Mouse (Mus musculus): ENCODE results near the gene Col15a1. TPM values are rescaled to one million over a fixed set of nuclear protein-coding genes. Genes with fewer than 3 reads are reported as not detected.

Gene Col15a1
- polyA plus RNA-seq, 1 experiment from 2014 or later, result 16.0 TPM

DNA sequence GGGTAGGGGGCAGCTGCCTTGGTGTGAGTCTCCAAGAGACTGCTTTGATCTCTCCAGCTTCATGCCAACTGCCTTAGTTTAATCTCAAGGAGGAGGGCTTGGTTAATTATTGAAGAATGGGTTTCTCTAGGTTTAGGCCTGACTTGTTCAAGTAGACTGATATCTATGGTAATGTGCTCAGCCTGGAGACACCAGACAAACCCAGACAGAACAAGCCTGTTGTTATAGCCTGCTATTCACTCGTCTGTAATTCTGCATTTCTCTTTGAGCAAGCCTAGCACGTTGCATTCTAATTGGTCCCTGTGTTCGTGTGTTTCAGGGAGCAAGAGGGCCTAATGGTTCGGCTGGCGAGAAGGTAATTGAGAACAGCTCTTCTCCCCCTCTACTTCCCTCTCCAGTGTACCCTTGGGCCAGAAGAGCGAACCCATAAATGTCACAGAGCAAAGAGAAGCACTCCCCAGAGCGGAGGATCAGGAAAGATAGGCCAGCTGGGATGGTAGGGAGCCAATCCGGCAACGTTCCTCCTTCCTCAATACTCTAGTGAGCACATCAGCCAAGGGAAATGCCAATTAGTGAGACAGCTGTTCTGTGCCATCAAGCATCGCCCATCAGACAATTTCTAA, 71.2 kb downstream of the Col15a1 start:
- Histone ChIP-seq H3K27ac (no peak overlapping the region), H3K4me3 (replicated peaks) (no peak overlapping the region), H3K27me3 (replicated peaks) (no peaks in the 10 kb centered on the region), H3K9ac (no peak overlapping the region), H3K4me1 (replicated peaks) (no peaks in the 10 kb centered on the region), H3K36me3 (no peaks in the 10 kb centered on the region), H3K9me3 (no peaks in the 10 kb centered on the region), H3K4me2 (replicated peaks) (no peak overlapping the region)
- peak; percentile 76 for ATAC-seq
- 60% methylated on average over 10 of the region's 10 CpGs for WGBS

DNA sequence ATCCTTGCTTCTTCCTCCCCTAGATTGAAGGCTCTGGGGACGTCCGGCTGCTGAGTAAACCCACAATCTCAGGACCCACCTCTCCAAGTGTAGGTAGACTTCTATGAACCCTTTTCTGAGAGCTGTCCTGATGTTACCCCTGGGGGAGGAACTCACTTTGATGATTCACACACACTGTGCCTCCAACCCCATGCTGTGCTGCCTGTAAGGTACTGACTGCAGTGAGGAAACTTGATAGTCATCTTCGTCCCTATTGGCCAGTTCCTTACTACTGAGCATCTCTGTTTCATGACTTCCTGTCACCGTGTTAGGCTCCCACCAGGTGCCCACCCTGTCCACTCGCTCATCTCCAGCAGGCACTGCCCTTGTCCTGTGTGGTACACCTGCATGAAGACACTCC, 72.2 kb downstream of the Col15a1 start:
- peaks cover 5% of the 10 kb centered on the region; the same call in 1 of the 2 replicates for H3K4me1 ChIP-seq (replicated peaks)
- no peak for ATAC-seq
- no peak overlapping the region for H3K4me2 ChIP-seq (replicated peaks)
- H3K9ac ChIP-seq, result no peak overlapping the region
- H3K9me3 ChIP-seq, result no peaks in the 10 kb centered on the region
- no peak overlapping the region for H3K27ac ChIP-seq
- H3K4me3 ChIP-seq (replicated peaks), result no peak overlapping the region
- H3K36me3 ChIP-seq, result no peaks in the 10 kb centered on the region
- WGBS, result 87% methylated on average over 5 of the region's 5 CpGs
- no peaks in the 10 kb centered on the region for H3K27me3 ChIP-seq (replicated peaks)

- H3K27me3 ChIP-seq (replicated peaks), result no peaks in the 10 kb centered on the region
- H3K4me2 ChIP-seq (replicated peaks), result no peak overlapping the region
- no peak overlapping the region for H3K27ac ChIP-seq
- H3K4me1 ChIP-seq (replicated peaks), result peaks cover 13% of the 10 kb centered on the region
- H3K4me3 ChIP-seq (replicated peaks), result no peak overlapping the region
- H3K36me3 ChIP-seq, result no peaks in the 10 kb centered on the region
- no peaks in the 10 kb centered on the region for H3K9me3 ChIP-seq
- H3K9ac ChIP-seq, result no peak overlapping the region
- WGBS, result 68% methylated on average over 6 of the region's 6 CpGs
- no peak for ATAC-seq
These were observed 74.1 kb downstream of the Col15a1 start for GRCm38 (mm10) chr4:47281920-47282682.

DNA sequence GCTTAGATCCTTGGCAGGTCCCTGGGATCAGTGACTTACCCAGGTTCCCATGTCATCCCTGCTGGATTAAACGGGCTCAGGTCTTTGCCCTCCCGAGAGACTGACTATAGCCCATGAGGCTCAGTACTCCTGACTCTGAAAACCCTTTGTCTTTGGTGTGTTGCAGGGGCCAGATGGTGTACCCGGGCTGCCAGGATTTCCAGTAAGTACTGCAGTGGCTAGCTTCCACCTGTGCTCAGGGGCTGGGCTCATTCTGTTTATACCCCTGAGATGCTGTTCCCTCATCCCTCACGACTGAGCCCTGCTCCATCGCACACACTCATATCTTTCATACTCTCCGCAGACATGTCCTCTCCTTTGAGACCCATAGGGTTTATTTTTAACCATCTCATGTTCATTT, 76.3 kb downstream of the Col15a1 start:
- Histone ChIP-seq H3K36me3 (no peaks in the 10 kb centered on the region), H3K4me3 (replicated peaks) (no peak overlapping the region), H3K9me3 (no peaks in the 10 kb centered on the region), H3K27me3 (replicated peaks) (no peaks in the 10 kb centered on the region), H3K27ac (no peak overlapping the region), H3K4me2 (replicated peaks) (no peak overlapping the region), H3K4me1 (replicated peaks) (peaks cover 13% of the 10 kb centered on the region), H3K9ac (no peak overlapping the region)
- ATAC-seq, result no peak
- 73% methylated on average over 6 of the region's 6 CpGs for WGBS

DNA sequence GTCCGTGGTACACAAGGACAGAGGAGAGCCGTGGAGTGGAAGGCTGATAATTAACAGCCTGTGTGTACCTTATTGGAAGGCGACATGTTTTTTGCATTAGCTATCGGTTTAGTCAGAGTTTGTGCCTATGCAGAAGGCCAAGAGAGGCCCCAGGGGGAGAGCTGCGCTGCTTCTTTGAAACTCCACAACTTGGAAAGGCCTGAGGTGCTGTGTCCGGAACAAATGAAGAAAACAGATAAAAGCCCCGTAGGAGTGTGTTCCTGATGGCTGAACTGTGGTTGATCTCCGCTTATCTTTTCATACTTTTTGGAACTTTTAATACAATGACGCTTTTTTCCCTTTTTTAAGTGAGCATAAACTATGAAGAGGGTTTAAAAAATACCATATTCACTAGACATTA, 76.9 kb downstream of the Col15a1 start:
- H3K27ac ChIP-seq, result no peak overlapping the region
- H3K9me3 ChIP-seq, result no peaks in the 10 kb centered on the region
- no peaks in the 10 kb centered on the region for H3K36me3 ChIP-seq
- H3K4me1 ChIP-seq (replicated peaks), result peaks cover 13% of the 10 kb centered on the region
- H3K27me3 ChIP-seq (replicated peaks), result no peaks in the 10 kb centered on the region
- ATAC-seq, result no peak
- 56% methylated on average over 9 of the region's 9 CpGs for WGBS
- no peak overlapping the region for H3K4me2 ChIP-seq (replicated peaks)
- no peak overlapping the region for H3K4me3 ChIP-seq (replicated peaks)
- no peak overlapping the region for H3K9ac ChIP-seq

DNA sequence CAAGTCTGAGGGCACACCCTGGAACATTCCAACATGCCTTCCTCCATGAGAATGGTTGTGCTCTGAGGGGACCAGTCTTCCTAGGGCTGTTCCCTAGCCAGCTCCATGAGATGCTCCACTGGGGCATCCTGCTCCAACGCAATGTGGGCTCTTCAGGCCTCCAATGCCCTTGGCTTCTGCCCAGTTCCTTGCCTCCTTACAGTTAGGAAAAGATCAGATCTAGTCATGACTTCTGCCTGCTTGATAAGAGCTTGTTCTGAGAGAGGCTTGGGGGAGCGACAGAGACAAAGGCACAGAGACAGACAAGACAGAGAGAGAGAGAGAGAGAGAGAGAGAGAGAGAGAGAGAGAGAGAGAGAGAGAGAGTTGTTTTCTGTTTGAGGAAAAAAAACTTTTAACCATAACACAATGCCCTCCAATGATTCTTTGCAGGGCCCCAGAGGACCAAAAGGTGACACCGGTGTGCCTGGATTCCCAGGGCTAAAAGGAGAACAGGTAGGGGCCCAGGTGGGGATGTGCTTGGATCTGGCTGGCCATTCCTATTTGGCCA, 78.7 kb downstream of the Col15a1 start:
- 79% methylated on average over 3 of the region's 3 CpGs for WGBS
- Histone ChIP-seq H3K36me3 (no peaks in the 10 kb centered on the region), H3K9me3 (no peaks in the 10 kb centered on the region), H3K4me2 (replicated peaks) (no peak overlapping the region), H3K27ac (no peak overlapping the region), H3K9ac (no peak overlapping the region), H3K4me1 (replicated peaks) (peaks cover 13% of the 10 kb centered on the region), H3K4me3 (replicated peaks) (no peak overlapping the region), H3K27me3 (replicated peaks) (no peaks in the 10 kb centered on the region)
- ATAC-seq, result no peak

DNA sequence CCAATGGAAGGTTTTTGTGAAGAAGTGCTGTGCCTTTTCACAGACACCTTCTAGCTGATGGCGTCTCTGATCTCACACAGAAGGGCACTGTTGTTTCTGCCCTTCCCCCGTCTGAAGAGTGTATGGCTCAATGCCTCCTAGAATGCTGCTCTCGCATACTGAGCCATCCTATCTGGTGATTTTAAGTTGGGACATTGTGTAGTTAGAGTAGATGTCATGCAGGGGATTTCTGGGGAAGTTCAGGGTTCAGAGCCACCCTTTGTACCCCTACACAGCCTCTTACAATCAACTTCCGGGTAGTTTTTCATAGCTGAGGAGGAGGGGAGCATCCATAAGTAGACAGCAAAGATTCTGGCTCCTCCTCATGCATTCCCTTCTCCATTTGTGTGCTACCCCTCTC, 79.5 kb downstream of the Col15a1 start:
- Histone ChIP-seq H3K36me3 (no peaks in the 10 kb centered on the region), H3K4me1 (replicated peaks) (peaks cover 15% of the 10 kb centered on the region), H3K27me3 (replicated peaks) (no peaks in the 10 kb centered on the region), H3K9ac (no peak overlapping the region), H3K27ac (no peak overlapping the region), H3K4me2 (replicated peaks) (no peak overlapping the region), H3K9me3 (no peaks in the 10 kb centered on the region), H3K4me3 (replicated peaks) (no peak overlapping the region)
- 82% methylated on average over 4 of the region's 4 CpGs for WGBS
- ATAC-seq, result no peak

DNA sequence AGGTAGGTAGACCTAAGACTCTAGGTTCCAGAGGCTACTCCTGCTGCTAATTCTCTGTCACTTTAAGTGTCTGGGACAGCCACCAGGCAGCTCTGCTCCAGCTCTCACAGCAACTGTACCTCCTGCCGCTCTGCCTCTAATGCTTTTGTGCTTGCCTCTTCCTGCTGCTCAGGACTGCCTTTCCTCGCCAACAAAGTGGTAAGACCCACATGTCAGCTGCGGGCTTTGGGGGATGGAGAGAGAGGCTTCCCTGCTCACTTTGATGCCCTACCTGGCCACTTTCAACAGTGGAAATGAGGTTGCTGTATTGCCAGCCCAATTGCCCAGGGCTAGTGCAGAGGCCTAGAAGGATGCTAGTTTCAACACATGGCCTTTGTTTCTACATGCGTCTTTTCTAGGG, 80.3 kb downstream of the Col15a1 start:
- no peak overlapping the region for H3K27ac ChIP-seq
- H3K9ac ChIP-seq, result no peak overlapping the region
- ATAC-seq, result no peak
- no peaks in the 10 kb centered on the region for H3K36me3 ChIP-seq
- no peak overlapping the region for H3K4me2 ChIP-seq (replicated peaks)
- H3K4me3 ChIP-seq (replicated peaks), result no peak overlapping the region
- no peaks in the 10 kb centered on the region for H3K27me3 ChIP-seq (replicated peaks)
- no peaks in the 10 kb centered on the region for H3K9me3 ChIP-seq
- H3K4me1 ChIP-seq (replicated peaks), result peaks cover 24% of the 10 kb centered on the region
- WGBS, result 83% methylated on average over 4 of the region's 4 CpGs

- no peak for ATAC-seq
- no peak overlapping the region for H3K4me3 ChIP-seq (replicated peaks)
- H3K9ac ChIP-seq, result no peak overlapping the region
- H3K9me3 ChIP-seq, result no peaks in the 10 kb centered on the region
- no peak overlapping the region for H3K4me2 ChIP-seq (replicated peaks)
- peaks cover 33% of the 10 kb centered on the region for H3K4me1 ChIP-seq (replicated peaks)
- WGBS, result 92% methylated on average over 3 of the region's 3 CpGs
- no peak overlapping the region for H3K27ac ChIP-seq
- no peaks in the 10 kb centered on the region for H3K36me3 ChIP-seq
- no peaks in the 10 kb centered on the region for H3K27me3 ChIP-seq (replicated peaks)
These were observed 81.6 kb downstream of the Col15a1 start for GRCm38 (mm10) chr4:47289526-47289925.

GRCm38 (mm10) chr4:47290448-47290847, 82.5 kb downstream of the Col15a1 start:
- Histone ChIP-seq H3K27me3 (replicated peaks) (no peaks in the 10 kb centered on the region), H3K36me3 (no peaks in the 10 kb centered on the region)
- 69% methylated on average over 2 of the region's 2 CpGs for WGBS

DNA sequence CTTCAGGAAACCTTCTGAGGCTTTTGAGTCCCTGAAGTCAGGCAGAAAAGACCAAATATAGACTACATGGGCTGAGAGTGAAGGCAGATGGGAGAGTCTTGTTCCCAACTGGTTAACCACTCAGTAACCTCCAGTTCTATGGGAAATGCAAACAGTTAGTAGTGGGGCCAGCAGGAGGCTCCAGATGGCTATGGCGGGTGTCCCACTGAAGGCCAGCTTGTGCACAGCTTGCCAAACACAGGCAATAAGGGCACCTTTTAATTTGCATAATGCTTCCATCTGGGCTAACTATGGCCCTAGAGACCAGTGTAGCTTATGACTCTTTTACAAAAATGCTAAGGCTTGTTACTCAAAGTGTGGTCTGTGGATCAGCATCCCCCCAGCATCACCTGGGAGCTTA, 83.1 kb downstream of the Col15a1 start:
- Histone ChIP-seq H3K4me3 (replicated peaks) (no peak overlapping the region), H3K36me3 (no peaks in the 10 kb centered on the region), H3K27me3 (replicated peaks) (no peaks in the 10 kb centered on the region), H3K4me1 (replicated peaks) (peaks cover 22% of the 10 kb centered on the region), H3K9ac (no peak overlapping the region), H3K9me3 (no peaks in the 10 kb centered on the region), H3K27ac (no peak overlapping the region), H3K4me2 (replicated peaks) (no peak overlapping the region)
- ATAC-seq, result no peak
- 77% methylated on average over 1 of the region's 1 CpGs for WGBS

More at GRCm38 (mm10) chr4:47290448-47290847, 82.5 kb downstream of the Col15a1 start:
- no peak overlapping the region for H3K4me2 ChIP-seq (replicated peaks)
- H3K4me3 ChIP-seq (replicated peaks), result no peak overlapping the region
- no peak overlapping the region for H3K9ac ChIP-seq
- peak; percentile 60 for ATAC-seq
- no peak overlapping the region for H3K27ac ChIP-seq
- no peaks in the 10 kb centered on the region for H3K9me3 ChIP-seq
- peaks cover 28% of the 10 kb centered on the region for H3K4me1 ChIP-seq (replicated peaks)

DNA sequence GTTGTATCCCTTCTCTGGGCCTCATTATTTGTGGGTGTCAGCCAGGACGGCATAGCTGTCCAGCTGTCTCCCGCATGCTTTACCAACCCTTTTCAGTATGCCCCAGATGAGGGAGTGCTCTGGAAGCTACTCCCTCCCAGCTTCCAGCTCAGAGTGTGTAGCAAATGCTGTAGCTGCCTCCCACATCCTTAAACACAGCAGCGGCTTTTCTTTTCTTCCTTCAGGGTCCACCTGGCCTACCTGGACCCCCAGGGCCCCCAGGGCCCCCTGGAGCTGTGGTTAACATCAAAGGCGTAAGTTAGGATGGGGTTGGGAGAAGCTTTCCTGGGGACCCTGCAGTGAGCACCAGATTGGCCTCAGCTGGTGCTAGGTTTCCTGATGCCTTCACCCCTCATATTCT, 85.0 kb downstream of the Col15a1 start:
- Histone ChIP-seq H3K9ac (no peak overlapping the region), H3K36me3 (no peaks in the 10 kb centered on the region), H3K27me3 (replicated peaks) (no peaks in the 10 kb centered on the region), H3K4me2 (replicated peaks) (no peak overlapping the region), H3K27ac (0 out of 2 replicates have a peak overlapping the region, but pooled peaks have one; percentile 27), H3K4me1 (replicated peaks) (peaks cover 20% of the 10 kb centered on the region), H3K4me3 (replicated peaks) (no peak overlapping the region), H3K9me3 (no peaks in the 10 kb centered on the region)
- no peak for ATAC-seq
- 54% methylated on average over 4 of the region's 4 CpGs for WGBS

Measured in intestine, embryonic 15.5 days (tissue).